Mouse (Mus musculus) forebrain, embryonic 10.5 days (tissue): ENCODE results near the gene Tmem147. TPM values are rescaled to one million over a fixed set of nuclear protein-coding genes. Genes with fewer than 3 reads are reported as not detected.

Experiments
- polyA plus RNA-seq: library from polyadenylated mRNA; unstranded; fragments of >200 nt; fragmentation: Nextera tagmentation; extraction: Ambion mirVana; gene quantifications from 2 replicates; pipeline ENCODE4 v1.2.1, GENCODE M21; 2016

Gene Tmem147
- polyA plus RNA-seq, 1 experiment from 2014 or later: 158 TPM

Other genes with a start within 250 kb of the Tmem147 start
- not detected in 2 replicates for gene Prodh2, start 235.9 kb downstream of the Tmem147 start, polyA plus RNA-seq
- gene Arhgap33, start 194.5 kb downstream of the Tmem147 start, polyA plus RNA-seq: 29.7 and 31.9 TPM in 2 replicates
- gene Hspb6, start 177.4 kb downstream of the Tmem147 start, polyA plus RNA-seq: 4.3 and 4.6 TPM in 2 replicates
- 15.2 and 16.1 TPM in 2 replicates for gene Proser3, start 177.2 kb downstream of the Tmem147 start, polyA plus RNA-seq
- gene Lin37, start 169.7 kb downstream of the Tmem147 start, polyA plus RNA-seq: 40.7 and 44.2 TPM in 2 replicates
- gene U2af1l4, start 166.2 kb downstream of the Tmem147 start, polyA plus RNA-seq: 96.1 and 96.7 TPM in 2 replicates
- gene Gm49396, start 166.2 kb downstream of the Tmem147 start, polyA plus RNA-seq: 16.1 and 16.3 TPM in 2 replicates
- gene Psenen, start 165.9 kb downstream of the Tmem147 start, polyA plus RNA-seq: 124 and 126 TPM in 2 replicates
- gene Igflr1, start 164.1 kb downstream of the Tmem147 start, polyA plus RNA-seq: 5.9 and 7.1 TPM in 2 replicates
- 10.1 and 10.4 TPM in 2 replicates for gene Kmt2b, start 140.8 kb downstream of the Tmem147 start, polyA plus RNA-seq
- gene Zbtb32, start 130.6 kb downstream of the Tmem147 start, polyA plus RNA-seq: 0.09 and 0.20 TPM in 2 replicates
- gene Upk1a, start 116.7 kb downstream of the Tmem147 start, polyA plus RNA-seq: 0.68 and 0.71 TPM in 2 replicates
- gene Cox6b1, start 103.4 kb downstream of the Tmem147 start, polyA plus RNA-seq: 762 and 774 TPM in 2 replicates
- 0.30 TPM in 1 of 2 replicates, not detected in the other for gene Etv2, start 93.7 kb downstream of the Tmem147 start, polyA plus RNA-seq
- gene Rbm42, start 79.2 kb downstream of the Tmem147 start, polyA plus RNA-seq: 119 and 129 TPM in 2 replicates
- 90.2 and 91.9 TPM in 2 replicates for gene Haus5, start 64.5 kb downstream of the Tmem147 start, polyA plus RNA-seq
- not detected in 2 replicates for gene Pmis2, start 57.9 kb downstream of the Tmem147 start, polyA plus RNA-seq
- not detected in 2 replicates for gene 2200002J24Rik, start 30.6 kb downstream of the Tmem147 start, polyA plus RNA-seq
- gene Atp4a, start 17.3 kb downstream of the Tmem147 start, polyA plus RNA-seq: 1.1 and 1.4 TPM in 2 replicates
- 0.16 and 0.48 TPM in 2 replicates for gene Gapdhs, start 14.1 kb upstream of the Tmem147 start, polyA plus RNA-seq
- gene Sbsn, start 21.9 kb upstream of the Tmem147 start, polyA plus RNA-seq: 0.73 and 1.0 TPM in 2 replicates
- gene Dmkn, start 34.2 kb upstream of the Tmem147 start, polyA plus RNA-seq: not detected in 2 replicates
- not detected in 2 replicates for gene Krtdap, start 58.4 kb upstream of the Tmem147 start, polyA plus RNA-seq
- not detected in 2 replicates for gene Ffar2, start 94.2 kb upstream of the Tmem147 start, polyA plus RNA-seq
- not detected in 2 replicates for gene Ffar3, start 126.6 kb upstream of the Tmem147 start, polyA plus RNA-seq
- not detected in 2 replicates for gene Ffar1, start 132.0 kb upstream of the Tmem147 start, polyA plus RNA-seq
- gene Cd22, start 150.8 kb upstream of the Tmem147 start, polyA plus RNA-seq: not detected in 2 replicates
- 0.35 and 0.38 TPM in 2 replicates for gene Mag, start 185.3 kb upstream of the Tmem147 start, polyA plus RNA-seq
- gene Hamp2, start 195.1 kb upstream of the Tmem147 start, polyA plus RNA-seq: not detected in 2 replicates
- not detected in 2 replicates for gene Hamp, start 214.5 kb upstream of the Tmem147 start, polyA plus RNA-seq
- gene Usf2, start 227.3 kb upstream of the Tmem147 start, polyA plus RNA-seq: 24.1 and 25.6 TPM in 2 replicates
- 41.9 and 45.9 TPM in 2 replicates for gene Lsr, start 243.9 kb upstream of the Tmem147 start, polyA plus RNA-seq
- 2.1 and 2.3 TPM in 2 replicates for gene Fam187b, start 244.2 kb upstream of the Tmem147 start, polyA plus RNA-seq